Mouse (Mus musculus) kidney, embryonic 16.5 days (tissue): ENCODE data around the gene Siae. TPM values are rescaled to one million over a fixed set of nuclear protein-coding genes. Genes with fewer than 3 reads are reported as not detected.
A peak's percentile ranks its signal among the peaks of the same experiment; 100 is the strongest.

Experiments
- ATAC-seq: fragments of 200-750 bp; cut with Nextera tagmentation; 2 replicates; pipeline ENCODE4 v1.8.0; 2017; ENCODE audit warnings: moderate TSS enrichment; ENCODE audit not compliant: low FRiP score, low TSS enrichment
- H3K27ac ChIP-seq: fragments of 300-500 bp; sonication (generic); 2 replicates; pipeline ENCODE4 v1.5.1; 2014; ENCODE audit warnings: low read length
- H3K27me3 ChIP-seq: fragments of 300-500 bp; sonication (generic); 2 replicates; pipeline ENCODE4 v1.6.1; 2014; ENCODE audit warnings: low read length, control low read depth, mixed read lengths; ENCODE audit not compliant: insufficient read depth
- H3K36me3 ChIP-seq: fragments of 300-500 bp; sonication (generic); 2 replicates; pipeline ENCODE4 v1.6.1; 2014; ENCODE audit warnings: low read length, control low read depth, mixed read lengths; ENCODE audit not compliant: insufficient read depth
- H3K4me1 ChIP-seq: fragments of 300-500 bp; sonication (generic); 2 replicates; pipeline ENCODE4 v1.6.1; 2014; ENCODE audit warnings: low read length, control low read depth, mixed read lengths; ENCODE audit not compliant: insufficient read depth
- H3K4me2 ChIP-seq: fragments of 300-500 bp; sonication (generic); replicated peaks from 2 replicates; pipeline ENCODE4 v1.6.1; 2014; ENCODE audit warnings: low read depth, low read length
- H3K4me3 ChIP-seq: fragments of 300-500 bp; sonication (generic); 2 replicates; pipeline ENCODE4 v1.5.1; 2014; ENCODE audit warnings: mild to moderate bottlenecking, low read length
- H3K9ac ChIP-seq: fragments of 300-500 bp; sonication (generic); replicated peaks from 2 replicates; pipeline ENCODE4 v1.6.1; 2014; ENCODE audit warnings: low read length
- H3K9me3 ChIP-seq: fragments of 300-500 bp; sonication (generic); 2 replicates; pipeline ENCODE4 v1.6.1; 2016; ENCODE audit warnings: low read length, control low read depth
- WGBS: fragments of 180-500 bp; shearing (Covaris S2); extraction: QIAGEN DNeasy Blood & Tissue Kit; methylation state at CpG from one replicate; pipeline ENCODE4 v1.1.7; 2014; 5-methylcytosine and 5-hydroxymethylcytosine counted together
- polyA plus RNA-seq: library from polyadenylated mRNA; unstranded; fragments of >200 nt; fragmentation: Nextera tagmentation; extraction: Ambion mirVana; gene quantifications from 2 replicates; pipeline ENCODE4 v1.2.1, GENCODE M21; 2015

Siae gene
- 13.2 and 13.6 TPM in 2 replicates for polyA plus RNA-seq

DNA sequence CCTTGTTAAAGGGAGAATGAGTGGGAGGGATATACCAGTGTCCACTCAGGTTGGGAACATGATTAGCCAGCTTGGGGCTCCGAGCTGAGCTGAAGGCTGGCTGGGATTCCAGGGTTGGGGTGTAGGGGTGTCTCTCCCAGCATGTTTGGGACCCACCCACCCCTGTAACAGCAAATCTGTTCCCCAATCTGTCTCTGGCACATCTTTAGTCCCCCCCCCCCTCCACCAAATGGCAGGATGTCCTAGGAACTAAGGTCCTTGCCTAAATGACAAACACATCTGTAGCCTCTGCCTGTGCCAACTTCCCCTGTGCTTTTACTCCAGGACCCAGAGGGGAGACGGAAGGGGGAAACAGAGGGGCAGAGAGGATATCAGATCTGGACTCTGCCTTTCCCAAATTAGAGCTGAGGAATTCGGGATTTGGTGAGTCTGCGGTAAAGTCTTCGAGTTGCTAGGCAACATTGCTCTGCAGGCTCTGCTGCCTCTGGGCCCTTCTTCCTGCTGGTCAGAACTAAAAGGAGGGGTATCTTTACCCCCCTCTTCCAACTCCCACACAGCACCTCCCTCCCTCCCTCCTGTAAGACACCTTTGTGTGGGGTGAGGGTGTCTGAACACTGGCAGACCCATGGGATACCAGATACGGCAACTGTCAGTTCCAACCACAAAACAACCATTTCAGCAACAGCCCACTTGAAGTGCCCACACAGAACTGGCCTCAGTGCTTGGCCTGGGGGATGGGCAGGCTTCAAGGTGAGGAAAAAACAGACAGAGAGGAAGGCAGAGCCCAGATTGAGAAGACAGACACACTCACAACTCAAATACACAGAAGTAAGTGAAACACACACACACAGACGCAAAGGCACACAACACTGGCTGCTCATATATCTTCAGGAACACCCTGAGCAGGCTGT lies at the start of gene Siae:
Gene Siae (plus strand): TSS at position 861 of the 911 bp plus-strand sequence.
- Histone ChIP-seq H3K9ac (no peak within 1 kb of the TSS), H3K4me3 (no peak within 1 kb of the TSS), H3K9me3 (no peaks in the 10 kb centered on the region), H3K4me1 (peaks cover 16% of the 10 kb centered on the region), H3K27ac (no peak within 1 kb of the TSS), H3K36me3 (no peaks in the 10 kb centered on the region), H3K4me2 (no peak within 1 kb of the TSS), H3K27me3 (peaks cover 30% of the 10 kb centered on the region)
- ATAC-seq, result no peak
- WGBS, result 19% methylated on average over 7 of the region's 7 CpGs

DNA sequence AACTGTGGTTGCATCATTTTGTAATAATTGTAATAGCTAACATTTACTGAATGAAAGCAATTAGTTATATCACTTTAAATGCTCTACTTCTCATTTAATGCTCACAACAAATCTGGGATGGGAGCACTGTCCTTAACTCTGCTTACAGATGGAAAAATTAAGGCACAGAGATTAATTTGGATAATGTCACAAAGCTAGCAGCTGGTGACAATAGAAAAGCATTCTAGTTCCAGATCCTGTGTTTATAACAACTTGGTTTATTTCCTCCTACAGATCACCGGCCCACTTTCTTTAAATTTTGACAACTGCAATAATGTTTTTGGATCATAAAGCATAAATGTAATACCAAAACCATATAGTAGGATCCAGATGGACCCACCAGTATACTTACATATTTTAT lies 49.5 kb upstream of the Siae start:
- 87% methylated on average over 1 of the region's 1 CpGs for WGBS
- H3K27ac ChIP-seq, result no peak overlapping the region
- H3K36me3 ChIP-seq, result no peaks in the 10 kb centered on the region
- H3K4me1 ChIP-seq, result peaks cover 9% of the 10 kb centered on the region; the same call in 1 of the 2 replicates
- H3K9ac ChIP-seq, result no peak overlapping the region
- no peak for ATAC-seq
- H3K4me3 ChIP-seq, result no peak overlapping the region
- no peaks in the 10 kb centered on the region for H3K9me3 ChIP-seq
- no peak overlapping the region for H3K4me2 ChIP-seq
- no peaks in the 10 kb centered on the region for H3K27me3 ChIP-seq

DNA sequence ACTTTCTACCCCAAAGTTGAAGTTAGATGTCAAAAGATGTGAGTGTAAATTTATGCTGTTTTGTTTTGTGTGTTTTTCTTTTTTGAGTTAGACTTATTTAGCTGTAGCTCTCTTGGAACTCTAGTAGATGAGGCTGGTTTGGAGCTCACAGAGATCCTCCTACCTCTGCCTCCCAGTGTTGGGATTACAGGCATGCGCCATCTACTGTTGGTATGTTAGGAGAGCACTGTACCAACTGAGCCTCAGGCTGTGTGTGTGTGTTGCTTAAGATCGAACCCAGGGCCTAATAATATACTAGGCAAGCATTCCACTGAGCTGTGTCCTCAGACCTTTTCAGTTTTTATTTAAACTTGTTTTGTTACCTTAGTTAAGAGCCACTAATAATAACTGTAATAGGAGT lies 43.4 kb upstream of the Siae start:
- H3K4me2 ChIP-seq, result no peak overlapping the region
- peaks cover 25% of the 10 kb centered on the region for H3K4me1 ChIP-seq
- H3K27ac ChIP-seq, result no peak overlapping the region
- no peaks in the 10 kb centered on the region for H3K27me3 ChIP-seq
- no peaks in the 10 kb centered on the region for H3K9me3 ChIP-seq
- no peak for ATAC-seq
- no peak overlapping the region for H3K9ac ChIP-seq
- H3K36me3 ChIP-seq, result no peaks in the 10 kb centered on the region
- WGBS, result 97% methylated on average over 2 of the region's 2 CpGs
- H3K4me3 ChIP-seq, result no peak overlapping the region

DNA sequence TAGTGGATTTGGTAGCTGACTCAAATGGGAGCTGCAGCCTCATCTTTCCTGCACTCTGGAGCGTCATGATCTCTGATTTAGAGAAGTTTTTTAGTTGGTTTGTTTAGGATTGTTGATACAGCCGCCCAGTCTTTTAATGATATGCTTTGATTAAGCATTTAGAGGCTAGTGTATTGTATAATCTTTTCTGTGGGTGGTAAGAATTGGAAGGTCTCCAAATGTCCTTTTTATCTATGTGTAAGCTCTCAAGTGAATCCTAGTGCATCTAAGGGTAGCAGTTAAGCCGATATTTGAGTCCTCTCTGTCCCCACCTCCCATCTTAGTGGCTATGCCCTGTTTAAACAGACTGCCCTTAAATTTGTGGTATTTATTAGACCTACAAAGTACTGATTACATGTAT lies 41.0 kb upstream of the Siae start:
- 52% methylated on average over 3 of the region's 3 CpGs for WGBS
- ATAC-seq, result no peak

DNA sequence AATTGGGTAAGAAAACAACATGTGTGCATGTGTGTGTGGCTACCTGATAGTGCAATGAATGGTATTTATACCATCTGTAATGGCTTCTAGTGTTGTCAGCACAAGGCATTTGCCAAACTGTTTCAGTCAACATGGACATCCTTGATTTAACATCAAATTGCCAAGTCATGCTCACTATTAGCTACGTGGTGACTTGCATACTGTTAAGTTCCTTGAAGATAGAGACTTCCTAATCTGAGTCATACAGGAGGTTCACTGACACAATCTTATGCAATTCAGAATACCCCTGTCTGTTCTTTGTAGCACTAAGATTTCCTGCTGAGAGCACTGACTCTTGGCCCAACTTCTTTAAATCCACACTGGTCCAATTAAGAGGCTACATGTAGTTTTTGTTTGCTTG lies 38.0 kb upstream of the Siae start:
- H3K4me2 ChIP-seq, result no peak overlapping the region
- ATAC-seq, result no peak
- peaks cover 5% of the 10 kb centered on the region; the same call in 1 of the 2 replicates for H3K36me3 ChIP-seq
- H3K9me3 ChIP-seq, result no peaks in the 10 kb centered on the region
- no peak overlapping the region for H3K4me3 ChIP-seq
- peaks cover 15% of the 10 kb centered on the region for H3K4me1 ChIP-seq
- no peaks in the 10 kb centered on the region for H3K27me3 ChIP-seq
- H3K27ac ChIP-seq, result no peak overlapping the region
- no peak overlapping the region for H3K9ac ChIP-seq
- 76% methylated on average over 1 of the region's 1 CpGs for WGBS

More for the DNA sequence above, 41.0 kb upstream of the Siae start:
- H3K27me3 ChIP-seq, result no peaks in the 10 kb centered on the region
- no peaks in the 10 kb centered on the region for H3K9me3 ChIP-seq
- no peak overlapping the region for H3K4me2 ChIP-seq
- H3K4me3 ChIP-seq, result no peak overlapping the region
- H3K9ac ChIP-seq, result no peak overlapping the region
- H3K27ac ChIP-seq, result no peak overlapping the region
- peaks cover 15% of the 10 kb centered on the region for H3K4me1 ChIP-seq
- 0 out of 2 replicates have a peak, but pooled peaks cover 2% of the 10 kb centered on the region for H3K36me3 ChIP-seq

DNA sequence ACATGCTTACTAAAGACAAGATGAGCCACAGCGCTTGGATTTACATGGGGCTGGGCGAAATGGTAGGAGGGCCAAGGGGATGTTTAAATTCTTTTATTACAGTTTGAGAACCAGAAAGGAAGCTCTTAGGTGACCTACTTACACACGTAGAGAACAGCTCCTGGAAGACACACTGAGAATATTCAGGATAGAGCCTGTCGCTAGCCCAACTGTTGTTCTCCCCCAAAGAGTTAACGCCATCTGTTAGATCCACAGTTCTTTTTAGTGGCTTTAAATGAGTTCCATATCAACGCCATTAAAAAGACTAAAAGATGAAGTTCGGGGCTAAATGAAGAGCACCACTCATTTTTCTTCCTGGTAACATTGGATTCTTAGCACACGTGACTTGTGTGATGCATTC lies 36.5 kb upstream of the Siae start:
- ATAC-seq, result no peak
- WGBS, result 92% methylated on average over 8 of the region's 8 CpGs
- Histone ChIP-seq H3K27ac (no peak overlapping the region), H3K4me3 (no peak overlapping the region), H3K27me3 (no peaks in the 10 kb centered on the region), H3K9me3 (no peaks in the 10 kb centered on the region), H3K4me2 (no peak overlapping the region), H3K9ac (no peak overlapping the region), H3K36me3 (peaks cover 10% of the 10 kb centered on the region; the same call in 1 of the 2 replicates), H3K4me1 (peaks cover 7% of the 10 kb centered on the region; the same call in 1 of the 2 replicates)

DNA sequence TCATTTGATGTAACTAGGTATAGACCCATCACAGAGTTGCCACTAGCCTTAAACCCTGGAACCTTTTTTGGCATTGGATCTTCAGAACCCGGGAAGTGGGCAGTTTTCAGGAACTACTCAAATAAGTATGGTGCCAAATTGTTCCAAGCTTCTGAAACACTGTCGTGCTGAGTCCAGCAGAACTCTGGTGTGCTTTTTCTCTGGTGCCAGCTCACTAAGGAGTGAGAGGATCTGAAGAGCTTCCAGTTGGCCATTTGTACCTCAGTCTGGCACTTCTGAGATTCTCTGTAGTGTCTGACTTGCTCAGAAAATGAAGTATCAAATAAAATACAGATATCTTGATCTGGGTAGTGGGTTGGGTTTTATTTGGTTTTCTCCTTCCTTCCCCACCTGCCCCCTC lies 35.5 kb upstream of the Siae start:
- WGBS, result 89% methylated on average over 2 of the region's 2 CpGs
- Histone ChIP-seq H3K4me1 (0 out of 2 replicates have a peak, but pooled peaks cover 3% of the 10 kb centered on the region), H3K4me2 (no peak overlapping the region), H3K27ac (no peak overlapping the region), H3K36me3 (peaks cover 10% of the 10 kb centered on the region), H3K4me3 (no peak overlapping the region), H3K9me3 (no peaks in the 10 kb centered on the region), H3K9ac (no peak overlapping the region), H3K27me3 (no peaks in the 10 kb centered on the region)
- ATAC-seq, result no peak

DNA sequence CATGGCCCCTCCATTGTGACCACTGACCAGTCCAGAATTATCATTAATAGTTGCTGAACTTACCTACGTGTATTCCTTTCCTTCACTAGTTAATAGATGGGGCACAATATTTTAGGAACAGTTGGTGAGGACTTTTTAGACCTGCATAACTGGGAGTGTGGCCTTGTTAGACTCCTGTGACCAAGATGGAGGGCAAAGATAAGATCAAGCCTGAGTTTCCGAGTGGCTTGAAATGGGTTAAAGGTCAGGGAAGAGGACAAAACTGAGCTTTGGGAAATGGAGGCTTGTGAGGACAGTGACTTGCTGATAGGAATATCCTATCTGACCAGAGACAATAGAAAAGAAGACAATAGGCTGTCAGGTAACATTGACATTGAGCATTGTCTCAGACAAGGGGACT lies 30.0 kb upstream of the Siae start:
- ATAC-seq, result no peak
- Histone ChIP-seq H3K9me3 (no peaks in the 10 kb centered on the region), H3K27me3 (peaks cover 45% of the 10 kb centered on the region), H3K36me3 (peaks cover 9% of the 10 kb centered on the region), H3K9ac (no peak overlapping the region), H3K4me1 (peaks cover 21% of the 10 kb centered on the region), H3K4me3 (no peak overlapping the region), H3K27ac (no peak overlapping the region), H3K4me2 (no peak overlapping the region)
- 87% methylated on average over 2 of the region's 2 CpGs for WGBS

DNA sequence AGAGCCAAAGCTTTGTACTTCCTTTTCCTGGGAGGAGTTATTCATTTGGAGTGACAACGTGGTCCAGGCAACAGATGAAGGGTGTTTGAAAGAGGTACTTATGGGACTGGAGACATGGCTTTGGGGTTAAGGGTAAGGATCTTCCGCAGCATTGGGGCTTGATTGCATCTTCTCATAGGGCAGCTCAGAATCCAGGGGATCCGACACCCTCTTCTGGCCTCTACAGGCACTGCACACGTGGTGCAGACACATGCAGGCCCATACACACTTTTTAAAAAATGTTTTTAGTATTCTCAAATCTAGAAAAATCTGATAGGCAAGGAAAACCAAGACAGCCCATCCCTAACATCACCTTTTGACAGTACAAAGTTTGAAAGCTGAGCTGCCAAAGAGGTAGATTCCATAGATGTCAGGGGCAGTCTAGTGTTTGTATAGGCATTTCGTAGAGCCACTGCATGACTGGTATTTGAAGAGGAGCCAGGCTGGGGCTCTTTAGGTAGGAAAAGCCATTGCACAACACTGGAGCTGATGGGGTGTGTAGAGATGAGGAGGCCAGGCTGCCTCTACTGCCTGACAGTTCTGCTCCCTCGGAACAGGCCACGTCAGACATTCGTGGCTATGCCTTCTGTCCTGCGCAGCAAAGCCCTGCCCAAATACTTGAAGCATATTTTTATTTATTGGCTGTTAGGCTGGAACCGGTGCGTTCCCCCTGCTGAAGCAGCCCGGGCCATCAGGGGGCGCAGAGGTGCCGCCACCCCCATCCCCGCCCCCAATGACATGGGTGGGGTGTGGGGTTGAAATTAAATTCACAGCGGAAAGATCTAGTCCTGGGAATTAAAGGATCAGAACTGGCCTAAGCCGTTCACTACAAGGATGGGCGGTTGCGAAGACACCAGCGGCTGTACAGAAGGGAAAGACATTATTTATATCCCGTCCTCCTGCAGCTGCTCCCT lies 28.8 kb upstream of the Siae start:
- 0 out of 2 replicates have a peak overlapping the region, but pooled peaks have one; percentile 26 for H3K27ac ChIP-seq
- H3K9ac ChIP-seq, result peak overlapping the region; percentile 19; the same call in 1 of the 2 replicates
- WGBS, result 24% methylated on average over 21 of the region's 21 CpGs
- H3K36me3 ChIP-seq, result peaks cover 9% of the 10 kb centered on the region
- H3K9me3 ChIP-seq, result no peaks in the 10 kb centered on the region
- no peak for ATAC-seq
- peaks cover 32% of the 10 kb centered on the region for H3K4me1 ChIP-seq
- H3K27me3 ChIP-seq, result peaks cover 50% of the 10 kb centered on the region
- peak overlapping the region; percentile 56 for H3K4me2 ChIP-seq
- peak overlapping the region; percentile 41 for H3K4me3 ChIP-seq
